Mouse (Mus musculus): ENCODE data around the gene Olfr56. TPM values are rescaled to one million over a fixed set of nuclear protein-coding genes. Genes with fewer than 3 reads are reported as not detected.
"Not testable (repeated sequence)": the region's sequence is repeated elsewhere in the genome, so short reads cannot be mapped to it uniquely, and the experiment has no call there.

The Olfr56 gene
- total RNA-seq (2021) = not detected
- long read RNA-seq, experiment 1 = 0 reads
- long read RNA-seq, experiment 2 = 0 reads

DNA sequence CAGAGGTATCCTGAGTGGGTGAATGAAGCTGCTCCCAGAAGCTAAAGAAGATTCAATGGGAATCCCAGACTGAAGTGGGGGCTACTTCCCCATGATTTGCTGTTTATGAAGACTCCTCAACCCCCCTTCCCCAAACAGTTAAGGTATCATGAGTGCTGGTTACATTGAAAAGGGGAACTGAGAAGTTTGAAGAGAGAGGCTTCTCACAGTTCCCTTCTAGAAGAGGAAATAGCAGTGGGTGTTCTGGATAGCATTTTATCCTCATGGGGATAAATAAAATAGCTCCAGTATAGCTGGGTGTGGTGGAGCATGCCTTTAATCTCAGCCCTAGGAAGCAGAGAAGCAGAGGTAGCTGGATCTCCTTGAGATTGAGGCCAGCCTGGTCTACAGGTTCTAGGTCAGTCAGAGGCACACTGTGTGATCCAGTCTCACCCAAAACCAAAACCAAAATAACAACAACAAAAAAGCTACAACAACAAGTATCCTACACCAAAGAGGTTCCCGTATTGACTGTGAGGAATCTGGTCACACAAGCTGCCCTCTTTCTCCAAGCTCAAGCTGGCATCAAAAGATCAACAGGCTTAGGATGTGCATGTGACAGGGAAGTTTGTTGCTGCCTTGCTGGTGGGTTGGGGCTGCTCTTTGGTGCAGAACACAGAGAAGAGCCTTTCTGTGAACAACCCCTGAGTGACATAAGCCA, at the start of gene Olfr56:
Gene Olfr56, plus strand, starts transcription at position 650 of the 700 bp plus-strand sequence.
- DNase-seq (ENCODE audit: low spot score in 2 of 2); intact Hi-C loops (cut with DNase I): not testable (repeated sequence)

DNA sequence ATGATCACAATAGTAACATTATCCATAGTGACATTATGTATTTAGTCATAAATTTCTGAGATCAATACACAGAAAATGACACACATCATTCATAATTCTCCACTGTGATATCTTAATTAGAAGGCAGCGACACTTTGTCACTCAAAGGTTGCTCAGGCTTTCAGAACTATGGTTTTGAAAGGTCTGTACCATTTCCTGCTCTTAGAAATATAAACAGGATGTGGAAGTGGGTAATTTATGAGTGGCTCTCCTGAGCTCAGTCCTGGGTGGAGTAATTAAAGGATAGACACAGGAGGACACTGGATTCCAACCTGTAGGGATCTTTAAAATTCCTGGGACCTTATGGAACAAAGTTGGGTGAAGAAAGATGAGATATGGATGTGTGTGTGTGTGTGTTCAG, 45.3 kb upstream of the Olfr56 start:
- intact Hi-C loops (cut with DNase I); DNase-seq (ENCODE audit: low spot score in 2 of 2): not testable (repeated sequence)

DNA sequence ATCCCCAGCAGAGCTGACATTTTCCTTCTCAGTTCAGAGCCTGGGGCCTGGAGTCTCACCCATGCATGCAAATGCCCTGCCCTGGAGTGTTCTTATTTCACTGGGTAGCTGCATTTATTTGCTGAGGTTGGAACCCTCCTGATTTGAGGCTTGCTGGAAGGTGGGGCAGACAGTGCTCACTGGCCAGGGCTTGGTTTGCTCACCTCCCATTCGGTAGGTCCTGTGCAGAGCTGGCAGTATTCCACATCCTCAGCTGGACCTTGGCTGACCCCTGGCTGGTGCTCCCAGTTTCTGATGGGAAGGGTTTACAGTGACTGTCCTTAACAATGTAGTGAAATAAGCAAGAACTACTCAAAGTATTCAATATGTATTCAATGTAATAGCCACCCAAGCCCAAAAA, 44.8 kb upstream of the Olfr56 start:
- DNase-seq (ENCODE audit: low spot score in 2 of 2); intact Hi-C loops (cut with DNase I): not testable (repeated sequence)

DNA sequence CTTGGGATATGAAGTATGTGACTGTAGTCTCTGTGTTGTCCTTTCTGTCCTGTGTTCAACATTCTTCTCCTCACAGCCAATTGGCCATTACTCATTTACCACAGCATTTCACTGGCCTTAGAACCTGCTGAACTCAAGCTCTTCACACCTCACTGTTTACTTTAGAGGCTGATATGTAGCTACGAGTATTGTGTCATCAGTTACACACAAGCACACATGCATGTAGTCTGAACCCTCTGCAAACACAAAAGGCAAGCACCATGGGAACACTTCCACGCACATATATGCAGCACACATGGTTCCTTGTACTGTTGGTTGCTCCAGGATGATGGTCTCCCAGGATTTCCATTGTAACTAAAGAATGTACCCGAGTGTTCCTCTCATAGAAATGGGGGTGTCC, 43.4 kb upstream of the Olfr56 start:
- intact Hi-C loops (cut with DNase I); DNase-seq (ENCODE audit: low spot score in 2 of 2): not testable (repeated sequence)

DNA sequence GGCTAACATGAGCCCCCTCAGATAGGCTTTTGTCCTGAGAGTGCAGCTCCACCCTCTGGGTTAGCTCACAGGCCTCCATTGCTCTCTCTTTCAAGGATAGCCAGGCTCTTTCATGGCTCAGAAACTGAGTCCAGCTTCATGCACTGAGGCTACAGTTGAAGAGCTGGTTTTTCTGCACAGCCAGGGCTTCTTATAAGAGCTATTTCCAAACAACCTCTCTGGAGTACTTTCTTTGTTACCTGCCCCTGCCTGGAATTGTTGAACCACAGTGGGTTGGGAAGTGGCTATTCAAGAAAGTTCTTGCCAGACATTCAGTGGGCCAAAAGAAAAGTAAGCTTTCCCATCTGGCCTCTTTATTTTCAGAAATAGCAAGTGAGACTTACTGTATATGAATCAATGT, 39.4 kb upstream of the Olfr56 start:
- intact Hi-C loops (cut with DNase I); DNase-seq (ENCODE audit: low spot score in 2 of 2): not testable (repeated sequence)

DNA sequence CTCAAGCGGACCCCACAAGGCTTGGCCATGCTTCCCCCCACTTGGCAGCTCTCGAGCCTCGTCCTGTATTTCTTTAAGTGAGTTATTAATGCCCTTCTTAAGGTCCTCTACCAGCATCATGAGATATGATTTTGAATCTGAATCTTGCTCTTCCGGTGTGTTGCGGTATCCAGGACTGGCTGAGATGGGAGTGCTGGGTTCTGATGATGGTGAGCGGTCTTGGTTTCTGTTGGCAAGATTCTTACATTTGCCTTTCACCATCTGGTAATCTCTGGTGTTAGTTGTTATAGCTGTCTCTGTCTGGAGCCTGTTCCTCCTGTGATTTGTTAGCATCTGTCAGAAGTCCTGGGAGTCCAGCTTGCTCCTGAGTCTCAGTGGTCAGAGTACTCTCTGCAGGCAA, 32.6 kb upstream of the Olfr56 start, which contains the start of gene Psme2b:
Gene Psme2b, minus strand, starts transcription at position 101 of the 400 bp plus-strand sequence.
- DNase-seq (ENCODE audit: low spot score in 2 of 2); intact Hi-C loops (cut with DNase I): not testable (repeated sequence)

DNA sequence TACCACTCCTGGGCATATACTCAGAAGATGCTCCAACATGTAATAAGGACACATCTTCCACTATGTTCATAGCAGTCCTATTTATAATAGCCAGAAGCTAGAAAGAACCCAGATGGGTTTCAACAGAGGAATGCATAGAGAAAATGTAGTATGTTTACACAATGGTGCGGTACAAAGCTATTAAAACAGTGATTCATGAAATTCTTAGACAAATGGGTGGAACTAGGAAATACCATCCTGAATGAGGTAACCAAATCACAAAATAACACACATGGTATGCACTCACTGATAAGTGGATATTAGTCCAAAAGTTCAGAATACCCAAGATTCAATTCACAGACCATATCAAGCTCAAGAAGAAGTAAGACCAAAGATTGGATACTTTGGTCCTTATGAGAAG, 4.0 kb upstream of the Olfr56 start:
- intact Hi-C loops (cut with DNase I); DNase-seq (ENCODE audit: low spot score in 2 of 2): not testable (repeated sequence)

DNA sequence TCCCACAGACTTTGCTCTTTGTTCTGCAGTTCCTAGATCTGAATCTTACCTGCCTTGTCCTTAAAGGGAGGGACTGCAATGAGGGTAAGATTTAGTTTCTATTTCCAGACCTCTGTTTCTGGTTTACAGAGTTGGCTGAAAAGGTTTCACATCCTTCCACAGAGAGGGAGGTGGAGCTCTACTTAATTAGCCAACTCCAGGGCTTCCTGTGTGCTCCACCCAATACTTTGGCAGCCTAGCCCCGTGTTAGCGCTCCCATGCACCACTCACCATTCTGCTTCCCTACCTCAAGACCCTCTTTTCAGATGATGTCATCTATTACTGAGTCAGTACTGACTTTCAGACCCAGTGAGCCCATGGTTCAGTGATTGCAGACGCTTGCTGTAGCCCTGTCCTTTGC, 562 bp downstream of the Olfr56 start, which contains the start of gene 9930111J21Rik1:
Gene 9930111J21Rik1, minus strand, starts transcription at position 148 of the 400 bp plus-strand sequence.
- DNase-seq (ENCODE audit: low spot score in 2 of 2); intact Hi-C loops (cut with DNase I): not testable (repeated sequence)

DNA sequence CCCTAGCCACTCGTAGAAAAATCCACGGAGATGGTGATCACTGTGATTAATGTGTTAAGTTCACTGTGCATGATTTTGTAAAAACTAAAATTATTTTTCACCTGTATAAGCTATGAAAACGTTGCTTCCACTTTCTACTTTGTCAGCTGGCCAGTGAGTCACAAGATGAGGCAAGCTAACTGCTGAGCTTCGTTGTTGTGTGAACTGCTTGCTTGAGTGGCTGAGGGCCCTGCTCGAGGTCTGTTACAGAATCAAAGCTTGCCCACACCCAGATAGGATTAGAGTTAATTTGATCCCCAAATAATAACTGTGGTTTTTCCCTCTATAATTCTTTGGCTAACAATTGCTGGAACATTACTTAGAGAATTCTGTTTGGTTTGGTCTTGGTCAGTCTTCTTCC, 1.4 kb downstream of the Olfr56 start:
- DNase-seq (ENCODE audit: low spot score in 2 of 2); intact Hi-C loops (cut with DNase I): not testable (repeated sequence)

DNA sequence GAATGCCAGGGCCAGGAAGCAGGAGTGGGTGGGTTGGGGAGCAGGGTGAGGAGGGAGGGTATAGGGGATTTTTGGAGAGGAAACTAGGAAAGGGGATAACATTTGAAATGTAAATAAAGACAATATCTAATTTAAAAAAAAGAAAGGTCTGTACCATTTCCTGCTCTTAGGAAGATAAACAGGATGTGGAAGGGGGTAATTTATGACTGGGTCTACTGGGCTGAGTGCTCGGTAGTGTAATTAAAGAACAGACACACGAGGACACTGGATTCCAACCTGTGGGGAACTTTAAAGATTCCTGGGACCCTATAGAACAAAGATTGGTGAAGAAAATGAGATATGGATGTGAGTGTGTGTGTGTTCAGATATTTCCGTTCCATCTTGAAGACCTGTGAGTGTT, 4.2 kb downstream of the Olfr56 start:
- DNase-seq (ENCODE audit: low spot score in 2 of 2); intact Hi-C loops (cut with DNase I): not testable (repeated sequence)

DNA sequence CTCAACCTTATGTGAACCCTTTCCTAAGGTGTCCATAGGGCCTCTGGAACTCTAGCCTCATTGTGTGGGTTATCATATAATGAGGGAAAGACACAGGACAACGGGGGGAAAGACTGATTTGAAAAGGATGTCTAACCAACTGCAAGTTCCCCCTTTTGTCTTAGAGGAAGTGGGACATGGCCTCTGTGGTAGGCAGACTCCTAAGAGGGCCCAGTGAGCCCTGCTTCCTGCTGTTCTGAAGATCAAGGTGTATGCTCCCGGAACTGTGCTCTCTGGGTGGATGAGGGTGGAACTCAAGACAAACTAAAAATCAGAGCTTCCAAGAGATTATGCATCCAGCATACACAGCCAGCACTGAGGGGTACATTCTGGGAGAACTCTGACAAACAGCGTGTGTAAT, 9.5 kb downstream of the Olfr56 start:
- intact Hi-C loops (cut with DNase I); DNase-seq (ENCODE audit: low spot score in 2 of 2): not testable (repeated sequence)

DNA sequence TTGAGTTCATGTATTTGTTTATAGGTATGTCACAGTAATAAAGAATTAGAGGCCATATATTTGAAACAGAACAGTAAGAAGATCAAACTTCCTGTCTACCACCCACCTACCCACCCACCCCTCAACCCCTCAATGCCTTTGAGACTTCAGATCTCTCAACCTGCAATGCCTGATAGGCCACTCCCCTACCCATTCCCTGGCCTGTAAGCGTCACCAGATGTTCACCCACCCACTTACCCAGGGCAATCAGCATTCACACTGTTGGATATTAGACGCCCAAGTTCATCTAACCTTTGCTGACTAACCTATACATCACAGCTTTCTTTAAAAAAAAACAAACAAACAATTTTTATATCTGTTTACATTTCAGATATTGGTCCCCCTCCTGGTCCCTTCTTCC, 11.3 kb downstream of the Olfr56 start:
- intact Hi-C loops (cut with DNase I); DNase-seq (ENCODE audit: low spot score in 2 of 2): not testable (repeated sequence)

DNA sequence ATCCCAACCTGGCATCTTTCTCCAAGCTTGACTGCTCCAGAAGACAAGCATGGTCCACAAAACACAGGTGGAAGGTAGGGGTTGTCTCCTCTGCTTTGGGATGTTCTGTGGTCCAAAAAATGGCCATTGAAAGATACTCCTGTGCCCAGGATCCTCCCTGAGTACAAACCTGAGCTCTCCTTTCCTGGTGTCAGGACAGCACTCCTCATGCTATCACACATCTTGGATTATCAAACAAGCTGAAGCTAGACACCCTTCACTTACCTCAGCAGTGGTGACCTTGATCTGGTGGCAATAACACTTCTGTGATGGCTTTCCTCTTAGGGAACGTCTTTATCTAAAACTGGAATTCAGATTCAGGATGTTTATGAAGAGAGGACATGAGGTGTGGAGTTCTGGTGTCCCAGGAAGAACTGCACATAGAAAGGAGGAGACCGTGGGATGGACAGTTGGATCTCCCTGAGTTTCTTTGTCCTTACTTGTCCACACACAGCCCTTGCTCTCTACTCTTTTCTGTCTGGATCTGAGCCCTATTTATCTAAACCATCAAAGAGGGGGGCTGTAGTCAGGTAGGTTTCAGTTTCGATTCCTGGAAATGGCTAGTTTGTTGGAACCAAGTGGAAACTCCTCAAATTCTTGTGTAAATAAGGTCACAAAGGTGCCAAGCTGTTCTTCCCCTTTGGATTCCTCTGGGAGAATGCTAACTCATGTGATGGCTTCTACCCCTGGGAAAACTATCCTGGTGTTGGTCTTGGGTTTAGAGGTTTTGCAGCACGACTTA, 13.2 kb downstream of the Olfr56 start, which contains the start of gene Gm12185:
Gene Gm12185, minus strand, starts transcription at position 487 of the 781 bp plus-strand sequence.
- intact Hi-C loops (cut with DNase I); DNase-seq (ENCODE audit: low spot score in 2 of 2): not testable (repeated sequence)

DNA sequence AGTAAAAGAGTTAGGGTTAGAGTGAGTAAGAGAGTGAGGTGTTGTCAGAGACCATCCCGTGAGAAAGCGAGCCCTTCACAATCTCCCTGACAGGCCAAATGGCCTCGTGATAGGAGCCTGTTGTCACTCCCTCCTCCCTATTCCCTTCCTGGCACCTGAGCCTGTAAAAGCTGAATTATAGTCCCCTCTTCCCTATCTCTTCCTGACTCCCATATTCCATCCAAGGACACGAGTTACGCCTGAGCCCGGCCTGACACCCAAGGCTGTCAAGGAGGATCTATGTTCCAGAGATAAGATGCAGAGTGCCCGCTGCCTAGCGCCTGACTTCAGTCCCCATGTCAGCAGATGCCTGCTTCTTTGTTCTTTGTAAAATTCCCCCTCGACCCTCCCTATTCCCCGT, 14.6 kb downstream of the Olfr56 start:
- intact Hi-C loops (cut with DNase I); DNase-seq (ENCODE audit: low spot score in 2 of 2): not testable (repeated sequence)

DNA sequence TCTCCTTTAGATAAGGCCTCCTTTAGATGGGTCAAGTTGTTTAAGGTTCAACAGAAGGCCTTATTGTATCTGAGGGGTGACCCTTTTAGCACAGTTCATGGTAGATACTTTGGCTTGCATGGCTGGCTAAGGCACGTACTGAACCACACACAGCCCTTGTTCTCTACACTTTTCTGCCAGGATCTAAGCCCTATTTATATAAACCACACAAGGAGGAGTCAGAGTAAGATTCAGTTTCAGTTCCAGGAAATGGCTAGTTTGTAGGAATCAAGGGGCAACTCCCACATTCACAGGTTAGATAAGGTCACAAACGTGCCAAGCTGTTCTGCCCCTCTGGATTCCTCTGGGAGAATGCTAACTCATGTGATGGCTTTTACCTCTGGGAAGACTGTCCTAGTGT, 15.3 kb downstream of the Olfr56 start, which contains the start of gene Tgtp1:
Gene Tgtp1, minus strand, starts transcription at position 155 of the 400 bp plus-strand sequence.
- intact Hi-C loops (cut with DNase I); DNase-seq (ENCODE audit: low spot score in 2 of 2): not testable (repeated sequence)

DNA sequence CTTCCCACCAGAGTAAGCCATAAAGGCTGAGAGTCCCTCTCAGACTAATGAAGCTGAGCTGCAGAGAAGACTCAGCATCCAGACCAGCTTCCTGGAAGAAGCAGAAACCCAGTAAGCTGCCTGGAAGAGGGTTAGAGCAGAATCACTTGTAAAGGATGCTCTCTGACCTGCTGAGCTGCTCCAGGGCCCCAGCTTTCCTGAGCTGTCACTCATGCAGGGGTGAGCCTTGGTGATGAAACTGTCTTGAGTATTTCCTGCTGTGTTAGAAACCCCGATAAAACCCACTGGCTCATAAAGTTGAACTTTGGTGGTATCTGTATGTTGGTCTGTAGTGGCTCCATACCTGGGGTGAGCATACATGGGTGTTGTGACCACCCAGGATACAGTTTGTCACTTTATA, 21.7 kb downstream of the Olfr56 start:
- intact Hi-C loops (cut with DNase I); DNase-seq (ENCODE audit: low spot score in 2 of 2): not testable (repeated sequence)

DNA sequence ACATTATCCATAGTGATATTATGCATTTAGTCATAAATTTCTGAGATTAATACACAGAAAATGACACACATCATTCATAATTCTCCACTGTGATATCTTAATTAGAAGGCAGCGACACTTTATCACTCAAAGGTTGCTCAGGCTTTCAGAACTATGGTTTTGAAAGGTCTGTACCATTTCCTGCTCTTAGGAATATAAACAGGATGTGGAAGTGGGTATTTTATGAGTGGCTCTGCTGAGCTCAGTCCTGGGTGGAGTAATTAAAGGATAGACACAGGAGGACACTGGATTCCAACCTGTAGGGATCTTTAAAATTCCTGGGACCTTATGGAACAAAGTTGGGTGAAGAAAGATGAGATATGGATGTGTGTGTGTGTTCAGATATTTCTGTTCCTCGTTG, 27.6 kb downstream of the Olfr56 start:
- intact Hi-C loops (cut with DNase I); DNase-seq (ENCODE audit: low spot score in 2 of 2): not testable (repeated sequence)

DNA sequence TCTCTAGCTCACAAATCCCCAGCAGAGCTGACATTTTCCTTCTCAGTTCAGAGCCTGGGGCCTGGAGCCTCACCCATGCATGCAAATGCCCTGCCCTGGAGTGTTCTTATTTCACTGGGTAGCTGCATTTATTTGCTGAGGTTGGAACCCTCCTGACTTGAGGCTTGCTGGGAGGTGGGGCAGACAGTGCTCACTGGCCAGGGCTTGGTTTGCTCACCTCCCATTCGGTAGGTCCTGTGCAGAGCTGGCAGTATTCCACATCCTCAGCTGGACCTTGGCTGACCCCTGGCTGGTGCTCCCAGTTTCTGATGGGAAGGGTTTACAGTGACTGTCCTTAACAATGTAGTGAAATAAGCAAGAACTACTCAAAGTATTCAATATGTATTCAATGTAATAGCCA, 28.1 kb downstream of the Olfr56 start:
- DNase-seq (ENCODE audit: low spot score in 2 of 2); intact Hi-C loops (cut with DNase I): not testable (repeated sequence)

DNA sequence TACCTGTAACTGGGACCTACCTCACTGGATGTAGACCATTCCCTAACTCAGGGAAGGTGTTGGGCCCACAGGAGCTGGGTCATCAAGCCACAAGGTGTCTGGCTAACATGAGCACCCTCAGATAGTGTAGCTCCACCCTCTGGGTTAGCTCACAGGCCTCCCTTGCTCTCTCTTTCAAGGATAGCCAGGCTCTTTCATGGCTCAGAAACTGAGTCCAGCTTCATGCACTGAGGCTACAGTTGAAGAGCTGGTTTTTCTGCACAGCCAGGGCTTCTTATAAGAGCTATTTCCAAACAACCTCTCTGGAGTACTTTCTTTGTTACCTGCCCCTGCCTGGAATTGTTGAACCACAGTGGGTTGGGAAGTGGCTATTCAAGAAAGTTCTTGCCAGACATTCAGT, 33.4 kb downstream of the Olfr56 start:
- DNase-seq (ENCODE audit: low spot score in 2 of 2); intact Hi-C loops (cut with DNase I): not testable (repeated sequence)

DNA sequence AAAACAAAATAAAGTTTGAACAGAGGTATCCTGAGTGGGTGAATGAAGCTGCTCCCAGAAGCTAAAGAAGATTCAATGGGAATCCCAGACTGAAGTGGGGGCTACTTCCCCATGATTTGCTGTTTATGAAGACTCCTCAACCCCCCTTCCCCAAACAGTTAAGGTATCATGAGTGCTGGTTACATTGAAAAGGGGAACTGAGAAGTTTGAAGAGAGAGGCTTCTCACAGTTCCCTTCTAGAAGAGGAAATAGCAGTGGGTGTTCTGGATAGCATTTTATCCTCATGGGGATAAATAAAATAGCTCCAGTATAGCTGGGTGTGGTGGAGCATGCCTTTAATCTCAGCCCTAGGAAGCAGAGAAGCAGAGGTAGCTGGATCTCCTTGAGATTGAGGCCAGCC, 71.4 kb downstream of the Olfr56 start:
- intact Hi-C loops (cut with DNase I); DNase-seq (ENCODE audit: low spot score in 2 of 2): not testable (repeated sequence)
